Mouse (Mus musculus) bone marrow, adult 2 months (tissue): Measurements from ENCODE around the gene Chst13.

ENCODE experiments used
- CTCF ChIP-seq: fragments of 200-500 bp; IDR thresholded peaks from 2 replicates; pipeline ENCODE4 v1.5.1; 2011; ENCODE audit warnings: low read length, control low read depth; ENCODE audit not compliant: control insufficient read depth, insufficient read depth
- POLR2A ChIP-seq: fragments of 200-500 bp; IDR thresholded peaks from 2 replicates; pipeline ENCODE4 v1.6.1; 2011; ENCODE audit warnings: low read depth, mild to moderate bottlenecking, control low read depth, low read length, borderline replicate concordance; ENCODE audit not compliant: control insufficient read depth

DNA sequence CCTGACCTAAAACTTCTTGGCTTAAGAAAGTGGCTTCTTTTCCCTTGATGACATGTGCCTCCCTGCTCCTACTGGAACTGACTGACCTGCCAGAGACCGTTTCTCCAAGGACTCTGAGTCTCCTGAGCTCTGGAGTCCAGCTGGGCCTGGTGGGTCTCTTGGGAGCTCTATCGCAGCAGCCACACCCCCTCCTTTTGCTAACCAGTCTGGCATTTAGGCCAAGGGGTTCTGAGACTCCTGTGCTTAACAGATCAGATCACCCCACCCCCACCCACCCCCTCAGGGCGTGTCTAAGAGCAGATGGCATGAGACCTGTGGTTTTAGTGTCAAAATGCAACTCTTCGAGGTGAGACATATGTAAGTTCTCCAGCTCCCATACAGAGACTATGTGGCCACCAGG lies 3.2 kb downstream of the Chst13 start:
- TF ChIP-seq CTCF = no peak
- TF ChIP-seq POLR2A = no peak
